Mouse (Mus musculus) midbrain, postnatal 0 days (tissue): ENCODE measurements around the gene Mgst2. TPM values are rescaled to one million over a fixed set of nuclear protein-coding genes. Genes with fewer than 3 reads are reported as not detected.
A peak's percentile ranks its signal among the peaks of the same experiment; 100 is the strongest.

Experiments
- ATAC-seq: fragments of 200-750 bp; cut with Nextera tagmentation; 2 replicates; pipeline ENCODE4 v1.8.0; 2017; ENCODE audit warnings: moderate number of reproducible peaks, mild to moderate bottlenecking, moderate TSS enrichment, moderate library complexity; ENCODE audit not compliant: low FRiP score
- DNase-seq: peaks from one replicate; pipeline ENCODE4 v3.0.0-alpha.2; 2015; ENCODE audit warnings: low spot score
- H3K27ac ChIP-seq: fragments of 300-500 bp; sonication (generic); 2 replicates; pipeline ENCODE4 v1.5.1; 2014; ENCODE audit warnings: low read depth, mild to moderate bottlenecking, low read length, mixed read lengths
- H3K27me3 ChIP-seq: fragments of 300-500 bp; sonication (generic); 2 replicates; pipeline ENCODE4 v1.6.1; 2014; ENCODE audit warnings: low read length, control low read depth, mixed read lengths; ENCODE audit not compliant: insufficient read depth
- H3K36me3 ChIP-seq: fragments of 300-500 bp; sonication (generic); 2 replicates; pipeline ENCODE4 v1.6.1; 2014; ENCODE audit warnings: low read length, control low read depth, mixed read lengths; ENCODE audit not compliant: insufficient read depth
- H3K4me1 ChIP-seq: fragments of 300-500 bp; sonication (generic); 2 replicates; pipeline ENCODE4 v1.6.1; 2014; ENCODE audit warnings: mild to moderate bottlenecking, control low read depth, antibody characterized with exemption, low read length, mixed read lengths; ENCODE audit not compliant: insufficient read depth
- H3K4me2 ChIP-seq: fragments of 300-500 bp; sonication (generic); 2 replicates; pipeline ENCODE4 v1.6.1; 2014; ENCODE audit warnings: low read depth, mild to moderate bottlenecking, low read length, mixed read lengths; ENCODE audit not compliant: poor library complexity, severe bottlenecking
- H3K4me3 ChIP-seq: fragments of 300-500 bp; sonication (generic); 2 replicates; pipeline ENCODE4 v1.5.1; 2014; ENCODE audit warnings: low read depth, mild to moderate bottlenecking, low read length, moderate library complexity
- H3K9ac ChIP-seq: fragments of 300-500 bp; sonication (generic); replicated peaks from 2 replicates; pipeline ENCODE4 v1.6.1; 2014; ENCODE audit warnings: mild to moderate bottlenecking, low read length, moderate library complexity, mixed read lengths; ENCODE audit not compliant: poor library complexity, severe bottlenecking
- H3K9me3 ChIP-seq: fragments of 300-500 bp; sonication (generic); 2 replicates; pipeline ENCODE4 v1.6.1; 2016; ENCODE audit warnings: low read length, control low read depth
- CTCF ChIP-seq: IDR thresholded peaks from 2 replicates; pipeline ENCODE4 v1.5.1; 2016; ENCODE audit warnings: antibody characterized with exemption, mild to moderate bottlenecking
- WGBS: fragments of 180-500 bp; shearing (Covaris S2); extraction: QIAGEN DNeasy Blood & Tissue Kit; methylation state at CpG from one replicate; pipeline ENCODE4 v1.1.7; 2014; 5-methylcytosine and 5-hydroxymethylcytosine counted together
- polyA plus RNA-seq: library from polyadenylated mRNA; unstranded; fragments of >200 nt; fragmentation: Nextera tagmentation; extraction: Ambion mirVana; gene quantifications from 2 replicates; pipeline ENCODE4 v1.2.1, GENCODE M21; 2015
- total RNA-seq: library from RNA; depleted of rRNA; stranded (reverse); fragments of >200 nt; gene quantifications from 2 replicates; pipeline ENCODE4 v1.2.3, GENCODE M21; 2014; rRNA removed

Mgst2 gene
- total and polyA plus RNA-seq, 2 experiments from 2014 or later, result 0.16 to 0.58 TPM

DNA sequence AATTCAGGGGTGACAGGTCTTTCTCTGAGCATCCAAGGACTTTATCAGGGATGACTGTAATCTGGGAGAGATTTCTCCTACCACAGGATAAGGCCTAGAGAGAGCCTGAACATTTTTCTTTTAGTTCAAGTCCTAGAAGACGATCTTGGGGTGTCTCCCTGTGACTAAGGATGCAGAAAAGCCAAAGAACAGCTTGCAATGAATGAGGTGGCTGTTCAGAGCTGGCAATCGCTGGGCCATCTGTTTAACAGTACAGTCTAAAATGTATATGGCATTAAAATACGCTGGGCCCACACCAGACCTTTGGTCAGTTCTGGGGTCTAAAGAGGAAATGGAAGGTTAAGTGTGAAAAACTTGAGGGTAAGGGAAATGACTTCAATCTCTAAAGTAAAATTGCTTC is 67.3 kb downstream of the Mgst2 start:
- 80% methylated on average over 3 of the region's 3 CpGs for WGBS
- DNase-seq (no peak), ATAC-seq (no peak)
- Histone ChIP-seq H3K4me2 (no peak overlapping the region), H3K4me3 (no peak overlapping the region), H3K27ac (0 out of 2 replicates have a peak overlapping the region, but pooled peaks have one; percentile 18), H3K36me3 (no peaks in the 10 kb centered on the region), H3K4me1 (peaks cover 10% of the 10 kb centered on the region), H3K27me3 (no peaks in the 10 kb centered on the region), H3K9ac (no peak overlapping the region), H3K9me3 (no peaks in the 10 kb centered on the region)
- no peak for TF ChIP-seq CTCF

DNA sequence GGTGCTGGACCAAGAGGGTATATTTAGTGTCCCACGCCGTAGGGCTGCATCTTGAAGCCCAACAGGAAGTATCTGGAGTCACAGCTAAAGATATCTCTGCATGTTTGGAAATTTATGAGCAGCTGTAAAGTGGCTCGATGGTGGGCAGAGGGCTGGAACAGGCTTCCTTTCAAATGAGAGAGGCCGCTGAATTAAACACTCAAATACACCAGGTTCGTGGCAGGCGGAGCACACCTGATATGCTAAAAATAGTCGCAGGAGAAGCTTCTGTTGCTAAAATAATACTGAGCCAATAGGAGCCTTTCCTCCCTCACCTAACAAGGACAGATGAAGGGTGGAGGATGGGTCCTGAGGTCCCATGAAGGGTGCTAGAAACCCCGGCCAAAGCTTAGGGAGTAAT is 67.8 kb downstream of the Mgst2 start:
- no peak for DNase-seq
- Histone ChIP-seq H3K4me2 (no peak overlapping the region), H3K36me3 (no peaks in the 10 kb centered on the region), H3K4me1 (peaks cover 10% of the 10 kb centered on the region), H3K9ac (no peak overlapping the region), H3K4me3 (no peak overlapping the region), H3K27me3 (no peaks in the 10 kb centered on the region), H3K9me3 (no peaks in the 10 kb centered on the region), H3K27ac (peak overlapping the region; percentile 18; the same call in 1 of the 2 replicates)
- TF ChIP-seq CTCF, result no peak
- ATAC-seq, result no peak
- 63% methylated on average over 8 of the region's 8 CpGs for whole genome bisulfite sequencing

GRCm38 (mm10) chr3:51728456-51728855 is 68.3 kb downstream of the Mgst2 start:
- Histone ChIP-seq H3K9me3 (no peaks in the 10 kb centered on the region), H3K4me3 (no peak overlapping the region), H3K4me1 (peaks cover 10% of the 10 kb centered on the region), H3K27me3 (no peaks in the 10 kb centered on the region), H3K27ac (peak overlapping the region; percentile 74; the same call in 1 of the 2 replicates), H3K36me3 (no peaks in the 10 kb centered on the region), H3K9ac (no peak overlapping the region), H3K4me2 (no peak overlapping the region)
- 67% methylated on average over 12 of the region's 12 CpGs for WGBS
- no peak for TF ChIP-seq CTCF
- ATAC-seq (peak; percentile 17; the same call in 1 of the 2 replicates), DNase-seq (no peak)

DNA sequence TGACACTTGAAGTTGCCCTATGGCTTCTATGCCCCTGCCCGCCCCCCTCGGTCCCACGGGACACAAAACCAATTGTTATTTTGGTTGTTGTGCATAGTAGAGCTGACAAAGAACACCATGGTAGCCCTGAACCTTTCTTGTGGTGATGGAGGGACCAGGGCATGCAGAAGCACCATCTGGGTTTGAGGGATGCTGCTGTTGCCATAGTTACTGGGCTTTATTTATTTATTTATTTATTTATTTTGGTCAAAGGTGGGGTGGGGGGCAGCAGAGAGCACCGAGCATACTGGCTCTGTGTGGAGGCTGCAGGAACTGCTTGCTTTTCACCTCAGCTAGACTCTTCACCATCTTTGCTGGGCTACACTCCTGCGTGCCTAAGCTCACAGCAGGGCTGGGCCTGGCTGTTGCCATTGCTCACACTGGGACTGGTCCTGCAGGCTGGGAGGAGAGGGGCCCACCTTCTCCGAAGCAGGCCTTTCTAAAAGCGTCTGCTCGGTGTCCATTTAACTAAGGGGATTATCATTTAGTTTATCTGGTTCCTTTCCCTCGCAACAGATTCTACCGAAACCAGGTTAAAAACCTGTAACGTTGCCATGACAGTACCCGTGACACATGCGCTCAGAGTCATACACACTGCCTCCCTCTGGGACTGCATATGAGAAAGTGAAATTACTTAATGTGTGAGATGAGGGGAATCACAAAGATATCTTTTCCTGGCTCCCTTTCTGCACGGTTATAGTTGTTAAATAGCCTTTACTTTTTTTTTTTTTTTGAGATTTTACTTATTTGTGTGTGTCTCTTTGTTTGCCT is 69.2 kb downstream of the Mgst2 start:
- H3K36me3 ChIP-seq, result no peaks in the 10 kb centered on the region
- 33% methylated on average over 14 of the region's 14 CpGs for WGBS
- H3K9me3 ChIP-seq, result no peaks in the 10 kb centered on the region
- no peak overlapping the region for H3K9ac ChIP-seq
- H3K4me1 ChIP-seq, result peaks cover 10% of the 10 kb centered on the region
- peak; percentile 50 for TF ChIP-seq CTCF
- DNase-seq (peak; percentile 49), ATAC-seq (peak; percentile 76)
- no peak overlapping the region for H3K4me2 ChIP-seq
- H3K27ac ChIP-seq, result peak overlapping the region; percentile 74; the same call in 1 of the 2 replicates
- no peak overlapping the region for H3K4me3 ChIP-seq
- H3K27me3 ChIP-seq, result no peaks in the 10 kb centered on the region

DNA sequence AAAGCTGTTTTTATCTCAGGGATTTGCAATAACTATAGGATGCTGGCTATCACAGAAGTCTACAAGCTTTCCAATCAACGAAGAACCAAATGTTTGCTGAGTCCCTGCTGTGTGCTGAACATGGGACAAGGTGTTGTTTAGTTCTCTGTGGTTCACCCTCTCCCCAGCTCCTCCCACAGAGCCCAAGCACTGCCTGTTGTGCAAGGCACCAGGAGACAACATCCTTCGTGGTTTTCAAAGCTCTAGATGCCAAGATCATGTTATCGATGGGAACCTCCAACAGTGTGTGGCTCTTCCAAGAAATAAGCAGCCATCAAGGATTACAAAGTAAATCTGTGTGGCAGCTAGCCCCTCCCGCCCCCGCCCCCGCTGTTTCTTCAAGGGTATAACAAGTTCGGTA is 70.5 kb downstream of the Mgst2 start:
- Histone ChIP-seq H3K9ac (no peak overlapping the region), H3K27ac (no peak overlapping the region), H3K27me3 (no peaks in the 10 kb centered on the region), H3K4me3 (no peak overlapping the region), H3K4me1 (peaks cover 10% of the 10 kb centered on the region), H3K9me3 (no peaks in the 10 kb centered on the region), H3K36me3 (no peaks in the 10 kb centered on the region), H3K4me2 (no peak overlapping the region)
- no peak for TF ChIP-seq CTCF
- ATAC-seq, result no peak
- 76% methylated on average over 7 of the region's 7 CpGs for WGBS
- no peak for DNase-seq

DNA sequence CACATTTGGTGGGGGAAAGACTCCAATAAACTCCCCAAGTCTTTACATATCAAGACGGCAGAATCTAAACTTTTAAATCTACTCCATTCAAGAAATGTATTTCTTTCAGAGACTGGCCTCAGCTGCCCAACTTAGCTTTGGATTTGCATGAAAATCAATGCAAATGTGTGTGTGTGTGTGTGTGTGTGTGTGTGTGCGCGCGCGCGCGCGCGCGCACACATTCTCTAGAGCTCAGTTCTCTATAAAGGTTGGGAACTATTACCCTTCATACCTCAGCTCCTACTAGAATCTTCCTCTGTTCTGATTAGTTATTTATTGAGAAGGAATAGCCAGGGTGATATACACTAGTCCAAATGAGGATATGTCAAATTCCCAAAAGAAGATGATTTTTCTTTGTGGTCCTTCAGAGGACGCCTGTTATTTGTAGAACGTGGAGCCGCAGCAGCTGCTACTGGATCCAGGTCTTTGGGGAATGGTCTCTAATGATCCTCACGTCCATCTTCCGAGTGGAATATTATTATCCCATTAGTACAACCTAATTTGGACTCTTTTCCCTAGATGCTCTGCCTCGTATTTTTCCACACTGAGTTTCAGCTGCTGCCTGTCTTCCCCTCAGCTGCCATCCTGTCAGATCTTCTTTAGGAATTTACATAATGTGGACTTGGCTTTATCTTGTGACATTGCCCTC is 71.9 kb downstream of the Mgst2 start:
- Histone ChIP-seq H3K36me3 (no peaks in the 10 kb centered on the region), H3K4me3 (no peak overlapping the region), H3K9ac (no peak overlapping the region), H3K27me3 (no peaks in the 10 kb centered on the region), H3K27ac (no peak overlapping the region), H3K4me2 (no peak overlapping the region), H3K9me3 (no peaks in the 10 kb centered on the region), H3K4me1 (peaks cover 10% of the 10 kb centered on the region)
- peak; percentile 28 for DNase-seq
- WGBS, result 46% methylated on average over 16 of the region's 16 CpGs
- no peak for TF ChIP-seq CTCF
- no peak for ATAC-seq

Other genes with a start within 250 kb of the Mgst2 start
- gene Naa15, start 245.2 kb upstream of the Mgst2 start, total RNA-seq, result 19.5 and 33.8 TPM in 2 replicates
- 26.4 and 29.7 TPM in 2 replicates for gene Naa15, start 245.2 kb upstream of the Mgst2 start, polyA plus RNA-seq
- 24.2 and 28.6 TPM in 2 replicates for gene Rab33b, start 176.4 kb upstream of the Mgst2 start, total RNA-seq
- gene Rab33b, start 176.4 kb upstream of the Mgst2 start, polyA plus RNA-seq, result 29.5 and 30.9 TPM in 2 replicates
- 11.7 and 16.1 TPM in 2 replicates for gene Setd7, start 99.5 kb upstream of the Mgst2 start, total RNA-seq
- 1.1 and 2.7 TPM in 2 replicates for gene Setd7, start 99.5 kb upstream of the Mgst2 start, polyA plus RNA-seq